Mouse (Mus musculus) kidney, adult 2 months (tissue): ENCODE measurements around the gene Ccr8.

Experiments used
- CTCF ChIP-seq: fragments of 200-500 bp; conservative IDR thresholded peaks from 2 replicates; pipeline ENCODE4 v1.5.1; 2011; ENCODE audit warnings: low read depth, mild to moderate bottlenecking, control low read depth, low read length, moderate library complexity, mixed read lengths; ENCODE audit not compliant: insufficient read depth, insufficient read length
- POLR2A ChIP-seq: fragments of 200-500 bp; IDR thresholded peaks from one replicate; pipeline ENCODE4 v1.6.1; 2011; ENCODE audit warnings: low read depth, low read length, control low read depth

DNA sequence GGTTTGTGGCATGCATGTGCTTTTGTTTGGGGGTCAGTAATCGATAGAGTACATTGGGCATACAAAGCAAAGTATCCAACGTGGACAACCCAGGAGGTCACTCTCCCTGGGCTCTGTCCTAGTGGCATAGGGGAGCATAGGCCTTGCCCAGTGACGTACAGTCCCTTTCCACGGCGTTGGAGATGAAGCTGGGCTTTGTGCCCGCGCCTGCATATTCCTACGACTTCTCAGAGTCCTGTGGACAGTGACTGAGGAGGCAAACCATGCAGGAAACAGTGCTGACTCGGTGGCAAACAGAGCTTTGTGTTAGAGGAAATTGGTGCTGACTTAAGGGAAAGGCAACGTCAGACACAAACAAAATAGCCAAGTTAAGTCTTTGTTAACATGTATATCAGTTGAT is 37.4 kb downstream of the Ccr8 start:
- no peak for TF ChIP-seq CTCF
- no peak for TF ChIP-seq POLR2A
